Mouse (Mus musculus) liver, embryonic 16.5 days (tissue): ENCODE measurements around the gene Mfrp. TPM values are rescaled to one million over a fixed set of nuclear protein-coding genes. Genes with fewer than 3 reads are reported as not detected.
A peak's percentile ranks its signal among the peaks of the same experiment; 100 is the strongest.
"Not testable (repeated sequence)": the region's sequence is repeated elsewhere in the genome, so short reads cannot be mapped to it uniquely, and the experiment has no call there.

Experiments
- ATAC-seq: fragments of 200-750 bp; cut with Nextera tagmentation; 2 replicates; pipeline ENCODE4 v1.8.0; 2017; ENCODE audit warnings: low read depth, mild to moderate bottlenecking, moderate number of reproducible peaks, moderate library complexity
- H3K27ac ChIP-seq: fragments of 300-500 bp; sonication (generic); 2 replicates; pipeline ENCODE4 v1.5.1; 2014; ENCODE audit warnings: mild to moderate bottlenecking, low read length
- H3K27me3 ChIP-seq: fragments of 300-500 bp; sonication (generic); 2 replicates; pipeline ENCODE4 v1.6.1; 2014; ENCODE audit warnings: low read depth, low read length, mixed read lengths; ENCODE audit not compliant: control insufficient read depth, insufficient read depth
- H3K36me3 ChIP-seq: fragments of 300-500 bp; sonication (generic); 2 replicates; pipeline ENCODE4 v1.6.1; 2014; ENCODE audit warnings: mild to moderate bottlenecking; ENCODE audit not compliant: control insufficient read depth, insufficient read depth
- H3K4me1 ChIP-seq: fragments of 300-500 bp; sonication (generic); 2 replicates; pipeline ENCODE4 v1.6.1; 2014; ENCODE audit warnings: low read depth, low read length, mixed read lengths; ENCODE audit not compliant: control insufficient read depth
- H3K4me2 ChIP-seq: fragments of 300-500 bp; sonication (generic); 2 replicates; pipeline ENCODE4 v1.6.1; 2014; ENCODE audit warnings: low read depth, low read length, mixed read lengths
- H3K4me3 ChIP-seq: fragments of 300-500 bp; sonication (generic); 2 replicates; pipeline ENCODE4 v1.5.1; 2014; ENCODE audit warnings: low read depth, mild to moderate bottlenecking, low read length
- H3K9ac ChIP-seq: fragments of 300-500 bp; sonication (generic); 2 replicates; pipeline ENCODE4 v1.6.1; 2014; ENCODE audit warnings: low read depth, low read length
- H3K9me3 ChIP-seq: fragments of 300-500 bp; sonication (generic); replicated peaks from 2 replicates; pipeline ENCODE4 v1.6.1; 2016; ENCODE audit warnings: low read length; ENCODE audit not compliant: control insufficient read depth
- WGBS: fragments of 180-500 bp; shearing (Covaris S2); extraction: QIAGEN DNeasy Blood & Tissue Kit; methylation state at CpG from one replicate; pipeline ENCODE4 v1.1.7; 2014; ENCODE audit not compliant: insufficient replicate concordance; 5-methylcytosine and 5-hydroxymethylcytosine counted together
- polyA plus RNA-seq: library from polyadenylated mRNA; unstranded; fragments of >200 nt; fragmentation: Nextera tagmentation; extraction: Ambion mirVana; gene quantifications from 2 replicates; pipeline ENCODE4 v1.2.1, GENCODE M21; 2015

Mfrp gene
- polyA plus RNA-seq, 1 experiment from 2014 or later = not detected

GRCm38 (mm10) chr9:44107557-44108179, 6.1 kb downstream of the Mfrp start:
- Histone ChIP-seq H3K27ac (no peak overlapping the region), H3K9me3 (no peaks in the 10 kb centered on the region), H3K27me3 (no peaks in the 10 kb centered on the region), H3K4me1 (peaks cover 29% of the 10 kb centered on the region), H3K4me3 (no peak overlapping the region), H3K9ac (no peak overlapping the region), H3K4me2 (no peak overlapping the region), H3K36me3 (peaks cover 13% of the 10 kb centered on the region)
- no peak for ATAC-seq
- WGBS = 74% methylated on average over 25 of the region's 25 CpGs

- peaks cover 13% of the 10 kb centered on the region for H3K36me3 ChIP-seq
Observed at GRCm38 (mm10) chr9:44108269-44109055, 6.9 kb downstream of the Mfrp start.

GRCm38 (mm10) chr9:44109360-44110095, 8.0 kb downstream of the Mfrp start:
- H3K9me3 ChIP-seq = no peaks in the 10 kb centered on the region
- peaks cover 13% of the 10 kb centered on the region for H3K36me3 ChIP-seq
- H3K4me2 ChIP-seq = peak overlapping the region; percentile 43
- H3K4me3 ChIP-seq = peak overlapping the region; percentile 19
- peaks cover 37% of the 10 kb centered on the region for H3K4me1 ChIP-seq
- H3K27me3 ChIP-seq = no peaks in the 10 kb centered on the region
- no peak for ATAC-seq
- 30% methylated on average over 9 of the region's 9 CpGs for WGBS
- H3K27ac ChIP-seq = no peak overlapping the region
- H3K9ac ChIP-seq = peak overlapping the region; percentile 18; the same call in 1 of the 2 replicates

More at GRCm38 (mm10) chr9:44108269-44109055, 6.9 kb downstream of the Mfrp start:
- ATAC-seq = no peak
- H3K4me3 ChIP-seq = no peak overlapping the region
- no peak overlapping the region for H3K27ac ChIP-seq
- no peak overlapping the region for H3K4me2 ChIP-seq
- H3K9ac ChIP-seq = peak overlapping the region; percentile 18; the same call in 1 of the 2 replicates
- no peaks in the 10 kb centered on the region for H3K9me3 ChIP-seq
- peaks cover 29% of the 10 kb centered on the region for H3K4me1 ChIP-seq
- no peaks in the 10 kb centered on the region for H3K27me3 ChIP-seq
- 88% methylated on average over 31 of the region's 31 CpGs for WGBS

- H3K9me3 ChIP-seq, H3K27me3 ChIP-seq, H3K27ac ChIP-seq, H3K9ac ChIP-seq, ATAC-seq: not testable (repeated sequence)
- 71% methylated on average over 10 of the region's 12 CpGs for WGBS
- Histone ChIP-seq H3K4me3 (peak overlapping the region; percentile 81), H3K4me2 (peak overlapping the region; percentile 57), H3K4me1 (peaks cover 37% of the 10 kb centered on the region), H3K36me3 (peaks cover 13% of the 10 kb centered on the region)
Observed at GRCm38 (mm10) chr9:44111909-44112308, 10.4 kb downstream of the Mfrp start.

- peak within 1 kb of the TSS; percentile 81 for H3K27ac ChIP-seq
- peaks cover 30% of the 10 kb centered on the region for H3K4me1 ChIP-seq
- H3K27me3 ChIP-seq = no peaks in the 10 kb centered on the region
- ATAC-seq = peak; percentile 95
- peaks cover 9% of the 10 kb centered on the region for H3K36me3 ChIP-seq
- no peaks in the 10 kb centered on the region for H3K9me3 ChIP-seq
- H3K4me2 ChIP-seq = peak within 1 kb of the TSS; percentile 62
- under 1% methylated on average over 51 of the region's 51 CpGs for WGBS
- peak within 1 kb of the TSS; percentile 86 for H3K9ac ChIP-seq
- H3K4me3 ChIP-seq = peak within 1 kb of the TSS; percentile 81
Observed at GRCm38 (mm10) chr9:44113105-44113789, 11.7 kb downstream of the Mfrp start, which contains the start of the genes Gm49380 and Rnf26. TSS of gene Gm49380 (minus strand) at chr9:44113500. TSS of gene Rnf26 (minus strand) at chr9:44113517.

- Histone ChIP-seq H3K4me3 (no peak overlapping the region), H3K27me3 (no peaks in the 10 kb centered on the region), H3K4me1 (peaks cover 19% of the 10 kb centered on the region), H3K27ac (0 out of 2 replicates have a peak overlapping the region, but pooled peaks have one; percentile 29), H3K4me2 (peak overlapping the region; percentile 62), H3K36me3 (0 out of 2 replicates have a peak, but pooled peaks cover 2% of the 10 kb centered on the region), H3K9ac (no peak overlapping the region), H3K9me3 (no peaks in the 10 kb centered on the region)
- ATAC-seq = no peak
- 51% methylated on average over 2 of the region's 2 CpGs for WGBS
Observed at GRCm38 (mm10) chr9:44114453-44114852, 12.9 kb downstream of the Mfrp start.

- WGBS = 72% methylated on average over 9 of the region's 9 CpGs
- Histone ChIP-seq H3K36me3 (no peaks in the 10 kb centered on the region), H3K4me2 (no peak overlapping the region), H3K9ac (no peak overlapping the region), H3K27me3 (no peaks in the 10 kb centered on the region), H3K9me3 (no peaks in the 10 kb centered on the region), H3K27ac (no peak overlapping the region), H3K4me3 (no peak overlapping the region), H3K4me1 (peaks cover 8% of the 10 kb centered on the region)
- no peak for ATAC-seq
Observed at GRCm38 (mm10) chr9:44115599-44115998, 14.1 kb downstream of the Mfrp start.

- no peaks in the 10 kb centered on the region for H3K9me3 ChIP-seq
- H3K27ac ChIP-seq = no peak overlapping the region
- peaks cover 8% of the 10 kb centered on the region for H3K4me1 ChIP-seq
- H3K4me3 ChIP-seq = no peak overlapping the region
- no peaks in the 10 kb centered on the region for H3K36me3 ChIP-seq
- H3K9ac ChIP-seq = no peak overlapping the region
- WGBS = 66% methylated on average over 4 of the region's 4 CpGs
- H3K4me2 ChIP-seq = no peak overlapping the region
- no peaks in the 10 kb centered on the region for H3K27me3 ChIP-seq
- no peak for ATAC-seq
Observed at GRCm38 (mm10) chr9:44116182-44116581, 14.7 kb downstream of the Mfrp start.
